Comparison of ENCODE assay signal across 10 mouse cellular contexts in genomic region chr8:72137431-72137830, GRCm38 (mm10). TPM values are rescaled to one million over a fixed set of nuclear protein-coding genes. Genes with fewer than 3 reads are reported as not detected.
A peak's percentile ranks its signal among the peaks of the same experiment; 100 is the strongest.
DNase-seq lines count a peak whose midpoint lies in the region; ATAC-seq lines count a peak whose summit lies in the region.
"Had no signal": no experiment of that assay in that cellular context is flagged by ENCODE, and none has a peak within 500 bp of the region (broad histone marks: within the 10 kb centered on the region; RNA-seq: fewer than 3 reads in every experiment).

No protein-coding gene starts in this region.

- H3K9ac ChIP-seq in kidney, embryonic 16.5 days (replicated peaks; ENCODE audit: low read length) = peak overlapping the region; percentile 9; the same call in 1 of the 2 replicates
- no peak overlapping the region for H3K9ac ChIP-seq in embryonic facial prominence, embryonic 11.5 days (replicated peaks; ENCODE audit: low read length)
- no peak overlapping the region for H3K9ac ChIP-seq in forebrain, embryonic 15.5 days (replicated peaks)
- no peak overlapping the region for H3K9ac ChIP-seq in limb, embryonic 15.5 days

- ATAC-seq in kidney, embryonic 16.5 days (ENCODE audit: low FRiP score, low TSS enrichment) = no peak
- no peak for ATAC-seq in embryonic facial prominence, embryonic 11.5 days (replicated peaks; ENCODE audit: insufficient number of reproducible peaks, low FRiP score, low TSS enrichment, low read depth)
- no peak for ATAC-seq in forebrain, embryonic 15.5 days (replicated peaks)
- ATAC-seq in limb, embryonic 15.5 days (ENCODE audit: insufficient number of reproducible peaks, low FRiP score, low TSS enrichment, low read depth) = no peak

- H3K9me3 ChIP-seq in kidney, embryonic 16.5 days (ENCODE audit: low read length) = no peaks in the 10 kb centered on the region
- H3K9me3 ChIP-seq in embryonic facial prominence, embryonic 11.5 days (replicated peaks; ENCODE audit: control insufficient read depth, low read length) = no peaks in the 10 kb centered on the region
- no peaks in the 10 kb centered on the region for H3K9me3 ChIP-seq in forebrain, embryonic 15.5 days
- no peaks in the 10 kb centered on the region for H3K9me3 ChIP-seq in limb, embryonic 15.5 days

- 69% methylated on average over 2 of the region's 2 CpGs for WGBS in kidney, embryonic 16.5 days
- 84% methylated on average over 2 of the region's 2 CpGs for WGBS in embryonic facial prominence, embryonic 11.5 days
- 90% methylated on average over 2 of the region's 2 CpGs for WGBS in forebrain, embryonic 15.5 days
- 79% methylated on average over 2 of the region's 2 CpGs for whole genome bisulfite sequencing in limb, embryonic 15.5 days

- no peaks in the 10 kb centered on the region for H3K27me3 ChIP-seq in kidney, embryonic 16.5 days (ENCODE audit: insufficient read depth, low read length)
- no peaks in the 10 kb centered on the region for H3K27me3 ChIP-seq in embryonic facial prominence, embryonic 11.5 days (ENCODE audit: control insufficient read depth, insufficient read depth, low read length)
- no peaks in the 10 kb centered on the region for H3K27me3 ChIP-seq in forebrain, embryonic 15.5 days
- no peaks in the 10 kb centered on the region for H3K27me3 ChIP-seq in limb, embryonic 15.5 days

- H3K27ac ChIP-seq in kidney, embryonic 16.5 days (ENCODE audit: low read length) = no peak overlapping the region; the same call in 1 of the 2 replicates
- no peak overlapping the region for H3K27ac ChIP-seq in embryonic facial prominence, embryonic 11.5 days (replicated peaks; ENCODE audit: low read depth, low read length)
- H3K27ac ChIP-seq in forebrain, embryonic 15.5 days (replicated peaks) = peak overlapping the region; percentile 82; the same call in 1 of the 2 replicates
- peak overlapping the region; percentile 99; the same call in 1 of the 2 replicates for H3K27ac ChIP-seq in limb, embryonic 15.5 days

- peaks cover 19% of the 10 kb centered on the region for H3K4me1 ChIP-seq in kidney, embryonic 16.5 days (ENCODE audit: insufficient read depth, low read length)
- H3K4me1 ChIP-seq in embryonic facial prominence, embryonic 11.5 days (ENCODE audit: control insufficient read depth, insufficient read depth, low read length) = no peaks in the 10 kb centered on the region
- H3K4me1 ChIP-seq in forebrain, embryonic 15.5 days = peaks cover 25% of the 10 kb centered on the region
- H3K4me1 ChIP-seq in limb, embryonic 15.5 days = peaks cover 14% of the 10 kb centered on the region

- H3K36me3 ChIP-seq in kidney, embryonic 16.5 days (ENCODE audit: insufficient read depth, low read length) = peaks cover 42% of the 10 kb centered on the region
- H3K36me3 ChIP-seq in embryonic facial prominence, embryonic 11.5 days (replicated peaks; ENCODE audit: control insufficient read depth, insufficient read depth, low read depth, low read length) = peaks cover 10% of the 10 kb centered on the region
- peaks cover 34% of the 10 kb centered on the region for H3K36me3 ChIP-seq in forebrain, embryonic 15.5 days
- peaks cover 48% of the 10 kb centered on the region for H3K36me3 ChIP-seq in limb, embryonic 15.5 days

- no peak for DNase-seq in kidney, adult 11 months
- no peak for DNase-seq in embryonic facial prominence, embryonic 11.5 days (ENCODE audit: low spot score)
- no peak for DNase-seq in ovary, postnatal 14 days (ENCODE audit: low spot score)
- DNase-seq in adipocyte (ENCODE audit: low spot score) = no peak
- DNase-seq in kidney, postnatal 10 days = no peak

- H3K4me3 ChIP-seq in kidney, embryonic 16.5 days (ENCODE audit: low read length) = peak overlapping the region; percentile 93
- H3K4me3 ChIP-seq in embryonic facial prominence, embryonic 11.5 days (ENCODE audit: low read depth, low read length) = peak overlapping the region; percentile 88
- H3K4me3 ChIP-seq in forebrain, embryonic 15.5 days = no peak overlapping the region
- H3K4me3 ChIP-seq in limb, embryonic 15.5 days = no peak overlapping the region

- peak overlapping the region; percentile 83 for H3K4me2 ChIP-seq in kidney, embryonic 16.5 days (replicated peaks; ENCODE audit: low read depth, low read length)
- H3K4me2 ChIP-seq in embryonic facial prominence, embryonic 11.5 days (ENCODE audit: low read depth, low read length) = no peak overlapping the region
- 0 out of 2 replicates have a peak overlapping the region, but pooled peaks have one; percentile 3 for H3K4me2 ChIP-seq in forebrain, embryonic 15.5 days (replicated peaks)
- peak overlapping the region; percentile 63 for H3K4me2 ChIP-seq in limb, embryonic 15.5 days

RNA-seq across cellular contexts. Expression of gene Tpm4, which starts 2.7 kb away (rescaled TPM):
- 828 and 869 TPM in 2 replicates for polyA plus RNA-seq in kidney, embryonic 16.5 days (2015; fragmentation: Nextera tagmentation; extraction: Ambion mirVana)
- 836 and 874 TPM in 2 replicates for polyA plus RNA-seq in embryonic facial prominence, embryonic 11.5 days (2014; fragmentation: Nextera tagmentation; extraction: Ambion mirVana)
- polyA plus RNA-seq in forebrain, embryonic 15.5 days (2015; fragmentation: Nextera tagmentation; extraction: Ambion mirVana) = 221 TPM in 2 replicates
- polyA plus RNA-seq in limb, embryonic 15.5 days (2015; fragmentation: Nextera tagmentation; extraction: Ambion mirVana) = 665 and 704 TPM in 2 replicates

RNA-seq across cellular contexts. Expression of gene Rab8a, which starts 23.6 kb away (rescaled TPM):
- polyA plus RNA-seq in kidney, embryonic 16.5 days (2015; fragmentation: Nextera tagmentation; extraction: Ambion mirVana) = 141 and 143 TPM in 2 replicates
- polyA plus RNA-seq in embryonic facial prominence, embryonic 11.5 days (2014; fragmentation: Nextera tagmentation; extraction: Ambion mirVana) = 102 and 105 TPM in 2 replicates
- 100 and 103 TPM in 2 replicates for polyA plus RNA-seq in forebrain, embryonic 15.5 days (2015; fragmentation: Nextera tagmentation; extraction: Ambion mirVana)
- 110 and 133 TPM in 2 replicates for polyA plus RNA-seq in limb, embryonic 15.5 days (2015; fragmentation: Nextera tagmentation; extraction: Ambion mirVana)

RNA-seq across cellular contexts. Expression of gene Olfr374, which starts 30.6 kb away (rescaled TPM):
- not detected in 2 replicates for polyA plus RNA-seq in kidney, embryonic 16.5 days (2015; fragmentation: Nextera tagmentation; extraction: Ambion mirVana)
- polyA plus RNA-seq in embryonic facial prominence, embryonic 11.5 days (2014; fragmentation: Nextera tagmentation; extraction: Ambion mirVana) = 0.13 TPM in 1 of 2 replicates, not detected in the other
- not detected in 2 replicates for polyA plus RNA-seq in forebrain, embryonic 15.5 days (2015; fragmentation: Nextera tagmentation; extraction: Ambion mirVana)
- polyA plus RNA-seq in limb, embryonic 15.5 days (2015; fragmentation: Nextera tagmentation; extraction: Ambion mirVana) = 0.01 and 0.09 TPM in 2 replicates
- polyA plus RNA-seq: liver, embryonic 16.5 days; urinary bladder, adult 2 months had no signal

RNA-seq across cellular contexts. Expression of gene Hsh2d, which starts 52.0 kb away (rescaled TPM):
- not detected in 2 replicates for polyA plus RNA-seq in kidney, embryonic 16.5 days (2015; fragmentation: Nextera tagmentation; extraction: Ambion mirVana)
- not detected in 2 replicates for polyA plus RNA-seq in embryonic facial prominence, embryonic 11.5 days (2014; fragmentation: Nextera tagmentation; extraction: Ambion mirVana)
- not detected in 2 replicates for polyA plus RNA-seq in forebrain, embryonic 15.5 days (2015; fragmentation: Nextera tagmentation; extraction: Ambion mirVana)
- not detected in 2 replicates for polyA plus RNA-seq in limb, embryonic 15.5 days (2015; fragmentation: Nextera tagmentation; extraction: Ambion mirVana)

RNA-seq across cellular contexts. Expression of gene Olfr373, which starts 54.5 kb away (rescaled TPM):
- 0.04 TPM in 1 of 2 replicates, not detected in the other for polyA plus RNA-seq in kidney, embryonic 16.5 days (2015; fragmentation: Nextera tagmentation; extraction: Ambion mirVana)
- not detected in 2 replicates for polyA plus RNA-seq in embryonic facial prominence, embryonic 11.5 days (2014; fragmentation: Nextera tagmentation; extraction: Ambion mirVana)
- polyA plus RNA-seq in forebrain, embryonic 15.5 days (2015; fragmentation: Nextera tagmentation; extraction: Ambion mirVana) = not detected in 2 replicates
- 0.04 TPM in 1 of 2 replicates, not detected in the other for polyA plus RNA-seq in limb, embryonic 15.5 days (2015; fragmentation: Nextera tagmentation; extraction: Ambion mirVana)
- polyA plus RNA-seq: liver, embryonic 16.5 days; urinary bladder, adult 2 months had no signal

Comparison
In these comparisons a context has a peak if more than half of its experiments do, and no peak if none do; other contexts are left out.
1. H3K27ac ChIP-seq: peak in forebrain, embryonic 15.5 days (single experiment) and limb, embryonic 15.5 days (single experiment); none in kidney, embryonic 16.5 days (single experiment) and embryonic facial prominence, embryonic 11.5 days (single experiment).
2. H3K4me3 ChIP-seq: peak in kidney, embryonic 16.5 days (single experiment) and embryonic facial prominence, embryonic 11.5 days (single experiment); none in forebrain, embryonic 15.5 days (single experiment) and limb, embryonic 15.5 days (single experiment).